Mouse (Mus musculus): ENCODE results near the gene Gm7929.

The Gm7929 gene

GRCm38 (mm10) chr14:41750514-41750913, at the start of gene Gm7929:
Gene Gm7929, minus strand, starts transcription at chr14:41750614.
- in situ Hi-C loops (cut with MboI, MseI) = loop anchor here (25.0 kb wide), 3 partner anchors 113 to 263 kb away; partner anchors contain the start of genes Gm3486, Gm3676 and Gm6401

GRCm38 (mm10) chr14:41772341-41772740, 21.9 kb upstream of the Gm7929 start, which contains the start of gene Gm47189:
Gene Gm47189, minus strand, starts transcription at chr14:41772441.
- in situ Hi-C loops (cut with MboI, MseI) = loop anchor here (25.0 kb wide), 3 partner anchors 135 to 285 kb away; partner anchors contain the start of genes Gm3486, Gm3676 and Gm6401

- in situ Hi-C loops (cut with MboI, MseI) = loop anchor here (25.0 kb wide), 3 partner anchors 119 to 269 kb away; partner anchors contain the start of genes Gm3486, Gm3676 and Gm6401
These were observed 5.5 kb upstream of the Gm7929 start for GRCm38 (mm10) chr14:41755931-41756330.

GRCm38 (mm10) chr14:41723437-41723836, 27.0 kb downstream of the Gm7929 start:
- in situ Hi-C loops (cut with MboI, MseI) = loop anchor here (25.0 kb wide), 2 partner anchors 414 to 1339 kb away; no protein-coding TSS in a partner anchor

- in situ Hi-C loops (cut with MboI, MseI) = loop anchor here (5.0 to 25.0 kb wide), 3 partner anchors 290 to 1345 kb away; no protein-coding TSS in a partner anchor
These were observed 33.2 kb downstream of the Gm7929 start for GRCm38 (mm10) chr14:41717180-41717579.

- in situ Hi-C loops (cut with MboI, MseI) = loop anchor here (10.0 to 25.0 kb wide), 3 partner anchors 436 to 1361 kb away; no protein-coding TSS in a partner anchor
These were observed 48.6 kb downstream of the Gm7929 start, which contains the start of gene Gm8068 for GRCm38 (mm10) chr14:41701785-41702184. Gene Gm8068, minus strand, starts transcription at chr14:41701885.

All from regulatory T cell (primary cell).